Mouse (Mus musculus) olfactory bulb, adult 2 months (tissue): ENCODE measurements around the gene 1700056E22Rik.

Source experiments
- CTCF ChIP-seq: fragments of 200-500 bp; IDR thresholded peaks from 2 replicates; pipeline ENCODE4 v1.5.1; 2012; ENCODE audit warnings: low read depth, mild to moderate bottlenecking, low read length, moderate library complexity; ENCODE audit not compliant: insufficient read depth
- POLR2A ChIP-seq: fragments of 200-500 bp; IDR thresholded peaks from 2 replicates; pipeline ENCODE4 v1.6.1; 2012; ENCODE audit warnings: mild to moderate bottlenecking, low read depth, low read length, moderate library complexity; ENCODE audit not compliant: insufficient read depth

- TF ChIP-seq POLR2A (no peak), CTCF (no peak)
Measured at GRCm38 (mm10) chr1:184065589-184066361, 31.7 kb upstream of the 1700056E22Rik start.
